Mouse (Mus musculus) forebrain, postnatal 0 days (tissue): Measurements from ENCODE around the gene BC067074. TPM values are rescaled to one million over a fixed set of nuclear protein-coding genes. Genes with fewer than 3 reads are reported as not detected.
"Not testable (repeated sequence)": the region's sequence is repeated elsewhere in the genome, so short reads cannot be mapped to it uniquely, and the experiment has no call there.

Experiments
- ATAC-seq: fragments of 200-750 bp; cut with Nextera tagmentation; 2 replicates; pipeline ENCODE4 v1.8.0; 2017; ENCODE audit warnings: mild to moderate bottlenecking, moderate library complexity
- DNase-seq: peaks from one replicate; pipeline ENCODE4 v3.0.0-alpha.2; 2015
- H3K27ac ChIP-seq: fragments of 300-500 bp; sonication (generic); 2 replicates; pipeline ENCODE4 v1.5.1; 2014; ENCODE audit warnings: low read depth, mild to moderate bottlenecking, antibody characterized with exemption, low read length, moderate library complexity, mixed read lengths
- H3K27me3 ChIP-seq: fragments of 300-500 bp; sonication (generic); 2 replicates; pipeline ENCODE4 v1.6.1; 2014; ENCODE audit warnings: mild to moderate bottlenecking, low read length, mixed read lengths; ENCODE audit not compliant: insufficient read depth
- H3K36me3 ChIP-seq: fragments of 300-500 bp; sonication (generic); 2 replicates; pipeline ENCODE4 v1.6.1; 2014; ENCODE audit warnings: mild to moderate bottlenecking, moderate library complexity; ENCODE audit not compliant: insufficient read depth
- H3K4me1 ChIP-seq: fragments of 300-500 bp; sonication (generic); 2 replicates; pipeline ENCODE4 v1.6.1; 2014; ENCODE audit warnings: antibody characterized with exemption; ENCODE audit not compliant: insufficient read depth
- H3K4me2 ChIP-seq: fragments of 300-500 bp; sonication (generic); 2 replicates; pipeline ENCODE4 v1.6.1; 2014; ENCODE audit warnings: low read depth, mild to moderate bottlenecking, moderate library complexity
- H3K4me3 ChIP-seq: fragments of 300-500 bp; sonication (generic); 2 replicates; pipeline ENCODE4 v1.5.1; 2014; ENCODE audit warnings: low read depth, low read length, mixed read lengths
- H3K9ac ChIP-seq: fragments of 300-500 bp; sonication (generic); 2 replicates; pipeline ENCODE4 v1.6.1; 2014; ENCODE audit warnings: mild to moderate bottlenecking
- H3K9me3 ChIP-seq: fragments of 300-500 bp; sonication (generic); 2 replicates; pipeline ENCODE4 v1.6.1; 2016; ENCODE audit warnings: low read length
- CTCF ChIP-seq: sonication (generic); IDR thresholded peaks from 2 replicates; pipeline ENCODE4 v1.5.1; 2016; ENCODE audit warnings: antibody characterized with exemption, control low read depth, low read depth
- WGBS: fragments of 180-500 bp; shearing (Covaris S2); extraction: QIAGEN DNeasy Blood & Tissue Kit; methylation state at CpG from one replicate; pipeline ENCODE4 v1.1.7; 2014; 5-methylcytosine and 5-hydroxymethylcytosine counted together
- polyA plus RNA-seq: library from polyadenylated mRNA; unstranded; fragments of >200 nt; fragmentation: Nextera tagmentation; extraction: Ambion mirVana; gene quantifications from 2 replicates; pipeline ENCODE4 v1.2.1, GENCODE M21; 2015
- total RNA-seq: library from RNA; depleted of rRNA; stranded (reverse); fragments of >200 nt; gene quantifications from 2 replicates; pipeline ENCODE4 v1.2.3, GENCODE M21; 2014

The BC067074 gene
- total and polyA plus RNA-seq, 2 experiments from 2014 or later = 0.56 to 1.5 TPM

GRCm38 (mm10) chr13:113373291-113374083 lies 80.5 kb downstream of the BC067074 start:
- no peaks in the 10 kb centered on the region for H3K4me1 ChIP-seq
- no peak for TF ChIP-seq CTCF
- H3K4me2 ChIP-seq = no peak overlapping the region
- no peaks in the 10 kb centered on the region for H3K27me3 ChIP-seq
- no peak overlapping the region for H3K4me3 ChIP-seq
- no peaks in the 10 kb centered on the region for H3K36me3 ChIP-seq
- H3K27ac ChIP-seq = no peak overlapping the region
- H3K9me3 ChIP-seq = no peaks in the 10 kb centered on the region
- 68% methylated on average over 12 of the region's 12 CpGs for WGBS
- no peak overlapping the region for H3K9ac ChIP-seq
- ATAC-seq = peak; percentile 45; the same call in 1 of the 2 replicates
- DNase-seq = no peak

- Histone ChIP-seq H3K36me3 (no peaks in the 10 kb centered on the region), H3K4me1 (no peaks in the 10 kb centered on the region), H3K27me3 (no peaks in the 10 kb centered on the region), H3K9ac (no peak overlapping the region), H3K4me2 (no peak overlapping the region), H3K9me3 (no peaks in the 10 kb centered on the region), H3K4me3 (no peak overlapping the region), H3K27ac (no peak overlapping the region)
- peak; percentile 83 for ATAC-seq
- 41% methylated on average over 2 of the region's 2 CpGs for WGBS
- TF ChIP-seq CTCF = no peak
- DNase-seq = peak; percentile 61
Measured at GRCm38 (mm10) chr13:113374084-113374405, 81.1 kb downstream of the BC067074 start.

- Histone ChIP-seq H3K4me3 (no peak overlapping the region), H3K27ac (no peak overlapping the region), H3K9ac (no peak overlapping the region), H3K4me1 (no peaks in the 10 kb centered on the region), H3K4me2 (no peak overlapping the region), H3K27me3 (no peaks in the 10 kb centered on the region), H3K36me3 (no peaks in the 10 kb centered on the region), H3K9me3 (no peaks in the 10 kb centered on the region)
- DNase-seq = no peak
- no peak for ATAC-seq
- no peak for TF ChIP-seq CTCF
- WGBS = 87% methylated on average over 7 of the region's 7 CpGs
Measured at GRCm38 (mm10) chr13:113377631-113378030, 84.7 kb downstream of the BC067074 start.

- 86% methylated on average over 8 of the region's 8 CpGs for WGBS
- ATAC-seq = no peak
- no peaks in the 10 kb centered on the region for H3K36me3 ChIP-seq
- no peak overlapping the region for H3K27ac ChIP-seq
- H3K9me3 ChIP-seq = no peaks in the 10 kb centered on the region
- TF ChIP-seq CTCF = no peak
- no peaks in the 10 kb centered on the region for H3K4me1 ChIP-seq
- H3K4me2 ChIP-seq = no peak overlapping the region
- no peak overlapping the region for H3K4me3 ChIP-seq
- H3K9ac ChIP-seq = no peak overlapping the region
- H3K27me3 ChIP-seq = no peaks in the 10 kb centered on the region
- DNase-seq = no peak
Measured at GRCm38 (mm10) chr13:113378980-113379410, 86.0 kb downstream of the BC067074 start.

- Histone ChIP-seq H3K27me3 (no peaks in the 10 kb centered on the region), H3K36me3 (no peaks in the 10 kb centered on the region), H3K9me3 (no peaks in the 10 kb centered on the region), H3K9ac (no peak overlapping the region), H3K4me1 (no peaks in the 10 kb centered on the region), H3K4me3 (no peak overlapping the region), H3K4me2 (no peak overlapping the region), H3K27ac (no peak overlapping the region)
- ATAC-seq = no peak
- no peak for DNase-seq
- 36% methylated on average over 6 of the region's 6 CpGs for WGBS
- TF ChIP-seq CTCF = no peak
Measured at GRCm38 (mm10) chr13:113379766-113380309, 86.9 kb downstream of the BC067074 start.

GRCm38 (mm10) chr13:113381710-113382109 lies 88.8 kb downstream of the BC067074 start:
- no peak for TF ChIP-seq CTCF

GRCm38 (mm10) chr13:113382201-113382600 lies 89.2 kb downstream of the BC067074 start:
- H3K4me1 ChIP-seq = no peaks in the 10 kb centered on the region
- no peaks in the 10 kb centered on the region for H3K9me3 ChIP-seq
- no peaks in the 10 kb centered on the region for H3K27me3 ChIP-seq
- no peak for ATAC-seq
- H3K4me3 ChIP-seq = no peak overlapping the region
- H3K4me2 ChIP-seq = no peak overlapping the region
- H3K36me3 ChIP-seq = no peaks in the 10 kb centered on the region
- no peak for DNase-seq
- no peak overlapping the region for H3K9ac ChIP-seq
- H3K27ac ChIP-seq = no peak overlapping the region
- TF ChIP-seq CTCF = no peak
- whole genome bisulfite sequencing = 92% methylated on average over 2 of the region's 2 CpGs

More at GRCm38 (mm10) chr13:113381710-113382109, 88.8 kb downstream of the BC067074 start:
- WGBS = 89% methylated on average over 1 of the region's 1 CpGs
- Histone ChIP-seq H3K36me3 (no peaks in the 10 kb centered on the region), H3K4me2 (no peak overlapping the region), H3K4me3 (no peak overlapping the region), H3K27me3 (no peaks in the 10 kb centered on the region), H3K9me3 (no peaks in the 10 kb centered on the region), H3K4me1 (no peaks in the 10 kb centered on the region), H3K27ac (no peak overlapping the region), H3K9ac (no peak overlapping the region)
- DNase-seq (no peak), ATAC-seq (no peak)

- not testable (repeated sequence) for H3K4me2 ChIP-seq, H3K27ac ChIP-seq, H3K9ac ChIP-seq, H3K9me3 ChIP-seq, DNase-seq, H3K4me3 ChIP-seq, ATAC-seq, H3K36me3 ChIP-seq, H3K4me1 ChIP-seq, H3K27me3 ChIP-seq
Measured at GRCm38 (mm10) chr13:113382770-113383169, 89.8 kb downstream of the BC067074 start.
